Mouse (Mus musculus) spleen, adult 2 months (tissue): ENCODE data around the gene Hlcs.

Source experiments
- CTCF ChIP-seq: fragments of 200-500 bp; IDR thresholded peaks from 2 replicates; pipeline ENCODE4 v1.5.1; 2011; ENCODE audit warnings: mild to moderate bottlenecking, inconsistent platforms; ENCODE audit not compliant: insufficient read depth, insufficient read length, insufficient replicate concordance; ENCODE audit errors: extremely low read depth
- POLR2A ChIP-seq: fragments of 200-500 bp; IDR thresholded peaks from 2 replicates; pipeline ENCODE4 v1.6.1; 2011; ENCODE audit warnings: low read depth, low read length, inconsistent platforms

DNA sequence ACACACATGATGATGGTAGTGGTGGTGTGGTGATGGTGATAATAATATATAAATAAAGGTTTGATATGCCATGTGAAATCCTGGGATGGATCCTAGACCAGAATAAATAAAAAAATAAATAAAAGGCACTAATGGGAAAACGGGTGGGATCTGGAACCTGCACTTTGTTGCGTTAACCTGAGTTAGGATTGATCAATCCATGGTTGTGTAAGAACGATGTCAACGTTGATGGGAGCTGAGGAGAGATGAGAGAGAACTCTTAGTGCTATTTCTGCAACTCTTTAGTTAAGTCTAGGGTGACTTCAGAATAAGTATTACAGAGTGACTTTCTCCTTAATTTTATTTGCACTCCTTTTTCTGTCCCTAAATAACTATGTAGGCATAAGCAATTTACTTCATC lies 12.2 kb downstream of the Hlcs start:
- TF ChIP-seq CTCF: no peak
- TF ChIP-seq POLR2A: no peak
